11 mouse cellular contexts compared by ENCODE assay signal in genomic region chr6:133935671-133936070, GRCm38 (mm10).
"Had no signal": no experiment of that assay in that cellular context is flagged by ENCODE, and none has a peak within 500 bp of the region (broad histone marks: within the 10 kb centered on the region; RNA-seq: fewer than 3 reads in every experiment).

No protein-coding gene starts in this region.

- DNase-seq: kidney, adult 18-20 months; kidney, adult 9 months; kidney, postnatal 10 days; kidney, postnatal 36 days; left cerebral cortex, postnatal 4 days; liver, postnatal 0 days; lung, embryonic 14.5 days; thymus, postnatal 25 days had no signal

- ATAC-seq: intestine, embryonic 16.5 days; liver, postnatal 0 days; lung, postnatal 0 days; midbrain, embryonic 13.5 days had no signal
